Mouse (Mus musculus) neural tube, embryonic 13.5 days (tissue): Measurements from ENCODE around the gene Rhoj. TPM values are rescaled to one million over a fixed set of nuclear protein-coding genes. Genes with fewer than 3 reads are reported as not detected.
A peak's percentile ranks its signal among the peaks of the same experiment; 100 is the strongest.

Source experiments
- ATAC-seq: fragments of 200-750 bp; cut with Nextera tagmentation; 2 replicates; pipeline ENCODE4 v1.8.0; 2017; ENCODE audit warnings: low read depth, mild to moderate bottlenecking, moderate TSS enrichment, moderate library complexity
- H3K27ac ChIP-seq: fragments of 300-500 bp; sonication (generic); replicated peaks from 2 replicates; pipeline ENCODE4 v1.5.1; 2015; ENCODE audit warnings: moderate library complexity, mild to moderate bottlenecking, inconsistent platforms
- H3K27me3 ChIP-seq: fragments of 300-500 bp; sonication (generic); 2 replicates; pipeline ENCODE4 v1.6.1; 2015; ENCODE audit warnings: mild to moderate bottlenecking, inconsistent platforms
- H3K36me3 ChIP-seq: fragments of 300-500 bp; sonication (generic); 2 replicates; pipeline ENCODE4 v1.6.1; 2015; ENCODE audit warnings: mild to moderate bottlenecking, inconsistent platforms
- H3K4me1 ChIP-seq: fragments of 300-500 bp; sonication (generic); replicated peaks from 2 replicates; pipeline ENCODE4 v1.6.1; 2015; ENCODE audit warnings: inconsistent platforms
- H3K4me2 ChIP-seq: fragments of 300-500 bp; sonication (generic); 2 replicates; pipeline ENCODE4 v1.6.1; 2015; ENCODE audit warnings: inconsistent platforms, mild to moderate bottlenecking, moderate library complexity
- H3K4me3 ChIP-seq: fragments of 300-500 bp; sonication (generic); 2 replicates; pipeline ENCODE4 v1.5.1; 2015; ENCODE audit warnings: mild to moderate bottlenecking, inconsistent platforms
- H3K9ac ChIP-seq: fragments of 300-500 bp; sonication (generic); 2 replicates; pipeline ENCODE4 v1.6.1; 2015; ENCODE audit warnings: moderate library complexity, mild to moderate bottlenecking, inconsistent platforms
- H3K9me3 ChIP-seq: fragments of 300-500 bp; sonication (generic); 2 replicates; pipeline ENCODE4 v1.6.1; 2016; ENCODE audit warnings: inconsistent platforms
- WGBS: fragments of 180-500 bp; shearing (Covaris S2); methylation state at CpG from one replicate; pipeline ENCODE4 v1.1.7; 2015; 5-methylcytosine and 5-hydroxymethylcytosine counted together
- polyA plus RNA-seq: library from polyadenylated mRNA; unstranded; fragments of >200 nt; fragmentation: Nextera tagmentation; extraction: Ambion mirVana; gene quantifications from 2 replicates; pipeline ENCODE4 v1.2.1, GENCODE M21; 2015

The Rhoj gene
- polyA plus RNA-seq, 1 experiment from 2014 or later = 35.7 TPM

- Histone ChIP-seq H3K4me2 (no peak overlapping the region), H3K27me3 (no peaks in the 10 kb centered on the region), H3K27ac (no peak overlapping the region), H3K4me1 (peaks cover 3% of the 10 kb centered on the region; the same call in 1 of the 2 replicates), H3K9ac (no peak overlapping the region), H3K9me3 (no peaks in the 10 kb centered on the region), H3K36me3 (no peaks in the 10 kb centered on the region), H3K4me3 (no peak overlapping the region)
- 62% methylated on average over 7 of the region's 7 CpGs for WGBS
- no peak for ATAC-seq
Observed at GRCm38 (mm10) chr12:75351846-75352245, 43.7 kb downstream of the Rhoj start.

- no peaks in the 10 kb centered on the region for H3K27me3 ChIP-seq
- H3K4me3 ChIP-seq = no peak overlapping the region
- H3K9me3 ChIP-seq = no peaks in the 10 kb centered on the region
- H3K4me1 ChIP-seq = peaks cover 3% of the 10 kb centered on the region; the same call in 1 of the 2 replicates
- no peak overlapping the region for H3K4me2 ChIP-seq
- no peaks in the 10 kb centered on the region for H3K36me3 ChIP-seq
- H3K27ac ChIP-seq = no peak overlapping the region
- 49% methylated on average over 6 of the region's 6 CpGs for WGBS
- ATAC-seq = no peak
- no peak overlapping the region for H3K9ac ChIP-seq
Observed at GRCm38 (mm10) chr12:75352410-75352809, 44.3 kb downstream of the Rhoj start.

DNA sequence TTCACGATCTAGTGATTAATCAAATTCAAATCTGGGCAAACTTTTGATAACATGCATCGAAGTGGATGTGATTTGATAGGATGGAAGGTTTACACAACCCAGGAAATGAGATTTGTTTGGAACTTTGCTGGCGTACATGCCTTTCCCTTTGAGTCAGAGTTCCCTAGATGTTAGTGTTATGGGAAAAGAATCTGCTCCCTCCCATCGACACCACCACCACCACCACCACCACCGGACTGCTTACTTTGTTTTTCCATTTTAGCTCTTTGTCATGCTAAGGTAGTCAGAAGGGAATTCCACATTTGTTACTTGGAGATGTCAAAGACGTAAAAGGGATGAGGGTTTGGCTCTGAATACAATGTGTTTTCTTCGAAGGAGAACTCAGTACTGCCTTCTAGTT lies 46.2 kb downstream of the Rhoj start:
- Histone ChIP-seq H3K4me2 (no peak overlapping the region), H3K4me3 (no peak overlapping the region), H3K9me3 (no peaks in the 10 kb centered on the region), H3K27ac (no peak overlapping the region), H3K9ac (no peak overlapping the region), H3K36me3 (no peaks in the 10 kb centered on the region), H3K27me3 (no peaks in the 10 kb centered on the region), H3K4me1 (peaks cover 3% of the 10 kb centered on the region; the same call in 1 of the 2 replicates)
- WGBS = 77% methylated on average over 7 of the region's 7 CpGs
- ATAC-seq = no peak

- Histone ChIP-seq H3K27me3 (no peaks in the 10 kb centered on the region), H3K36me3 (no peaks in the 10 kb centered on the region), H3K9me3 (no peaks in the 10 kb centered on the region), H3K4me2 (no peak overlapping the region), H3K4me3 (no peak overlapping the region), H3K9ac (no peak overlapping the region), H3K27ac (no peak overlapping the region), H3K4me1 (no peaks in the 10 kb centered on the region; the same call in 1 of the 2 replicates)
- no peak for ATAC-seq
- 90% methylated on average over 4 of the region's 4 CpGs for WGBS
Observed at GRCm38 (mm10) chr12:75357781-75358180, 49.7 kb downstream of the Rhoj start.

DNA sequence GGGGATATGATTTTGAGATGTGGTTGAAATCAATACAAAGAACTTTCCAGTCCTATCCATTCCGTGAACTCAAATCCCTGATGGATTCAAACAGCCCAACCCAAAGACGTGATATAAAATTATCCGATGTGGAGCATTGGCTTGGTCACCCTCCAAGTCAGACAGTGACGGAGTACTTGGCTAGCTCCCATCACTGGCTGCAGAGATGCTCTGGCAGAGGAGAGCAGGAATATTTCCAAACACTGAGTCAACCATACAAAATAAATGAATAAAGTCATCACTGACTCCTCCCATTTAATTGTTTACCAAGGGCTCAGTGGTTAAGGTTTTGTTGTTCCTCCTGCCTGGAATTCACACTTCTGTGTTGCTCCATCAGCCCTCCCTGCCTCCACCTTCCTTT lies 50.6 kb downstream of the Rhoj start:
- ATAC-seq = no peak

DNA sequence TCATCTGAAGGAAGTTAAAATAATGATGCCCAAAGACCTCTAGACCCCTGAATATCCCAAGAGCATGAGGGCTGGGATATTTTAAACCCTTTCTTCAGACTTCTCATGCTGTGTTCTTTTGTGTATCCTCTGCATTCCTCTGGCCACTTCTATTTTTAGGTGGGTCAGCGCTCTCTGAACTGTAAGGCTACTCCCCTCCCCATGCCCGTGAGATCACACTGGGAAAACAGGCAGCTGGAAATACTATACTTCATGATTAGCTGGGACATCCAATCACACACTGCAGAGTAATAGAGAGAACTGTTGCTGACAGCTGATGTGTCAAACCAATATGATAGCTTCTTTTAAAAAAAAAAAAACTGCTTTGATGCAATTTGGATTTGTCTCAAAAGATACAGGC lies 51.4 kb downstream of the Rhoj start:
- Histone ChIP-seq H3K27ac (no peak overlapping the region), H3K27me3 (no peaks in the 10 kb centered on the region), H3K9me3 (no peaks in the 10 kb centered on the region), H3K4me1 (no peaks in the 10 kb centered on the region; the same call in 1 of the 2 replicates), H3K4me3 (no peak overlapping the region), H3K9ac (no peak overlapping the region), H3K36me3 (no peaks in the 10 kb centered on the region), H3K4me2 (no peak overlapping the region)
- no peak for ATAC-seq
- 64% methylated on average over 2 of the region's 2 CpGs for WGBS

More for the DNA sequence above, 50.6 kb downstream of the Rhoj start:
- Histone ChIP-seq H3K4me1 (no peaks in the 10 kb centered on the region; the same call in 1 of the 2 replicates), H3K36me3 (no peaks in the 10 kb centered on the region), H3K4me3 (no peak overlapping the region), H3K9me3 (no peaks in the 10 kb centered on the region), H3K4me2 (no peak overlapping the region), H3K9ac (no peak overlapping the region), H3K27me3 (no peaks in the 10 kb centered on the region), H3K27ac (no peak overlapping the region)
- 90% methylated on average over 4 of the region's 4 CpGs for WGBS

DNA sequence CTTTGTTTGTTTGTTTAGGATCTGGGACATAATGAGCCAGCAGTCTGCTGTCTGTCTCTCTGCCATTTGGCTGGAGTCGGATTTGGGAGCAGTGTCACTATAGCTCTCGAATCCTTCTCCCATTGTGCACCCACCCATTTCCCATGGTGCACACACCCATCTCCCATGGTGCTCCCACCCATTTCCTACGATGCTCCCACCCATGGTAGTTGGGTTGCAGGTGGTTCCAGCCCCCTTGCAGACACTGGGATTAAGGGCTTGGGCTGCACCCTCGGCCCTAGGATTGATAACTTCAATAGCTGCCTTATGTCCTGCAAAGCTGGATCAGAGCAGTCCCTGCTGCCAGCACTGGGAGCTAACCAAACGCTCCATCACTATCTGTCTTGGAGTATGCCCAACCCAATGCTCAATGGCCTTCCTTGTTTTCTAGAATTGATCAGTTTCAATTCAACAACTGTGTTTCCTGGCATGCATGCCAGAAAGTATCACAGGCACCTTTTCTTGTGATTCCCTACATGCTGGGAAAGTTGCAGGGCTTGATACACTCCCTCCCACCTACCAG lies 51.9 kb downstream of the Rhoj start:
- Histone ChIP-seq H3K27me3 (no peaks in the 10 kb centered on the region), H3K27ac (no peak overlapping the region), H3K4me1 (no peaks in the 10 kb centered on the region), H3K9me3 (no peaks in the 10 kb centered on the region), H3K4me3 (no peak overlapping the region), H3K4me2 (no peak overlapping the region), H3K36me3 (no peaks in the 10 kb centered on the region), H3K9ac (no peak overlapping the region)
- WGBS = 76% methylated on average over 5 of the region's 5 CpGs
- ATAC-seq = no peak

DNA sequence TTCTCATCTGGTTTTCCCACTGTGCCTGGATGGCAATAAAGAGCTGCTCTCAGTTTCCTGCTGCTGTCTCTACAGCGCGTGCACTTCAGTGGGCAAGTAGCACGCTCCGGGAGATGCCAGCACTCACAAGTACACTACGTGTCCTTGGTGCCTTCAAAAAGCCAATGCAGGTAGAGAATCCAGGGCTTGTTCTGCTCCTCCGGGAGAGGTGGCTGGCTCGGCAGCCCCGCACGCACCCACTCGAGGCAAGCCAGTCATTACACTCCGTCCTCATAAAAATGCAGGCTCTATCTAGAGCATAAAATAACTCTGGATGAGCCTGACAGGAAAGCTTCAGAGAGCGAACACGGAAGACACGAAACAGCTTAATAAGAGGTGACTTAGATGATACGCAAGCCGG lies 54.3 kb downstream of the Rhoj start:
- Histone ChIP-seq H3K36me3 (no peaks in the 10 kb centered on the region), H3K9ac (no peak overlapping the region), H3K27ac (peak overlapping the region; percentile 59; the same call in 1 of the 2 replicates), H3K4me1 (no peaks in the 10 kb centered on the region), H3K4me2 (no peak overlapping the region), H3K4me3 (no peak overlapping the region), H3K9me3 (no peaks in the 10 kb centered on the region), H3K27me3 (no peaks in the 10 kb centered on the region)
- 76% methylated on average over 16 of the region's 16 CpGs for WGBS
- ATAC-seq = no peak

DNA sequence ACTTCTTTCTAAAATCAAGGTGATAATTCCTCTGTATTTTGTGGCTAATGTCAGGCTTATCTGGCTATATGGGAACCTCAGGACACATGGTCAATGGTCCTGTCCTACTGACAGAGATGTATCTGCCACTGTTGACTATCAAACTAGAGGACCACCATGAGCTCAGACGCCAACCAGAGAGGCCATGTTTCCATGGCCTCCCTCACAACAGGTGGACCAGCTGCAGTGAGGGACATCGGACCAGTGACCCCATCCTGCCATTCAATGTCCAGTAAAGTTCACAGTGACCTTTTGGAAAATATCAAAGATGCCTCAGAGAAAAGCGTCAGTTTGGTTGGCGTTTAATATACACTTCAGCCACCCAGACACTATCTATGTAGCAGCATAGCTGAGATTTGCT lies 56.3 kb downstream of the Rhoj start:
- H3K4me2 ChIP-seq = no peak overlapping the region
- H3K4me3 ChIP-seq = no peak overlapping the region
- no peak overlapping the region for H3K9ac ChIP-seq
- whole genome bisulfite sequencing = 97% methylated on average over 4 of the region's 4 CpGs
- H3K9me3 ChIP-seq = no peaks in the 10 kb centered on the region
- H3K4me1 ChIP-seq = no peaks in the 10 kb centered on the region
- H3K27me3 ChIP-seq = no peaks in the 10 kb centered on the region
- ATAC-seq = no peak
- H3K27ac ChIP-seq = no peak overlapping the region
- no peaks in the 10 kb centered on the region for H3K36me3 ChIP-seq

DNA sequence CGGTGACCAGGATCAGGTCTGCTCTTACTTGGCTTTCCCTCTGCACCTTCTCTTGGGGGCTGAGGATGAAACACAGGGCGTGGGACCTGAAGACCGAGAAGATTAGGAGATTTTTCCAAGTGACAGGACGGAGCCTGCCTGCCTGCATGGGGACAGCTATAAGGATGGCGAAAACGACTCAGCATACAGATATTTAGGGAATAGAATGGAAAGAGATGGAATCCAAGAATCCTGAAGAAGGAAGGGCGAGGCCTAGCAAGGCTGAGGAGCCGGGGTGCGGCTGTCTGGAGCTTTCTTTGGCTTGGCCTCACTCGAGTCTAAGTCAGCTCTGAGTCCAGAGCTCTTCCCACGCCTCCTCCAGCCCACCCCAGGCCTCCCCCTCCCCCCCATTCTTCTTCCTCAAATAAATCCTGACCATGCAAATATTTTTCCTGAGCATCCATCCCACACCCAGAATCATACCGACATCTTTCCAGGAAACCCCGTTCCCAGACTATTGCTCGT lies 57.6 kb downstream of the Rhoj start:
- Histone ChIP-seq H3K27ac (no peak overlapping the region), H3K27me3 (no peaks in the 10 kb centered on the region), H3K9ac (no peak overlapping the region), H3K4me2 (no peak overlapping the region), H3K4me1 (no peaks in the 10 kb centered on the region), H3K4me3 (no peak overlapping the region), H3K36me3 (no peaks in the 10 kb centered on the region), H3K9me3 (no peaks in the 10 kb centered on the region)
- 88% methylated on average over 14 of the region's 14 CpGs for WGBS
- ATAC-seq = no peak

DNA sequence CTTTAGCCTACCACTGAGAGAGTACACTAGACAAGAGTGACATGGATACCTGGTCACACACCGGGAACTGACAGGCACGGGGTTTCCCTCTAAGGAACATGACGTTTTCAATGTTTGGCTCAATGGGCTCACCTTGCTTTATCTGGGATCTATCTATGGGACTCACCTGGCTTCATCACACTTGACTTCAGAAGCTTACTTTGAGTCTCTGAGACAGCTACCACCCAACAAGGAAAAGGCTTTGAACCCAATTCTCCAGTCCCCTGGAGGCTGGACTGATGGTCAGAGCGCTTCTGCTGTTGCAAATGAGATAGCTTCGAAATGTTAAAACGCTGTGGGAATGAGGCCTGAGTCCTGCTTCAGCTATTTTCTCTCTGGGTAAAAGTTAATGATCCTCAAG lies 59.2 kb downstream of the Rhoj start:
- no peaks in the 10 kb centered on the region for H3K36me3 ChIP-seq
- WGBS = 92% methylated on average over 6 of the region's 6 CpGs
- H3K4me2 ChIP-seq = no peak overlapping the region

DNA sequence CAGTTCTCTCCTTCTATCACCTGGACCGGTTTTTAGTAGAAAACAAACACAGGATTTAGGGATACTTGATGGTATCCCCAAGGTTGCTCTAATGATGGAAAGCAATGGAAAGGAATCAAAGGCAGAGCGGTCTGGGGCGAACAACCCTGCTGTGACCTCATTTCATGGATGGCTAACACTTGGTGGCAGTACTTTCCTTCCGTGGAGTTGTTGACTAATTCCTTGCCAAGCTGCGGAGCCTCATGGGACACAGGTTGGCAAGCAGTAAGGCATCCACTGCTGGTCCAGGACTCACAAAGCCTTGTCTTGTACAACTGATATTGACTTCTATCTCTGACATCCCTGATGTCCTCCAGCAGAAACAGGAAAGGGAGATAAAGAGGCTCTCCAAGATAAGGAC lies 60.4 kb downstream of the Rhoj start:
- Histone ChIP-seq H3K9ac (no peak overlapping the region), H3K4me3 (no peak overlapping the region), H3K27ac (no peak overlapping the region), H3K4me2 (no peak overlapping the region), H3K36me3 (no peaks in the 10 kb centered on the region), H3K4me1 (no peaks in the 10 kb centered on the region), H3K27me3 (no peaks in the 10 kb centered on the region), H3K9me3 (no peaks in the 10 kb centered on the region)
- WGBS = 86% methylated on average over 5 of the region's 5 CpGs
- ATAC-seq = no peak

More for the DNA sequence above, 59.2 kb downstream of the Rhoj start:
- ATAC-seq = no peak
- no peak overlapping the region for H3K27ac ChIP-seq
- H3K9me3 ChIP-seq = no peaks in the 10 kb centered on the region
- no peaks in the 10 kb centered on the region for H3K4me1 ChIP-seq
- H3K4me3 ChIP-seq = no peak overlapping the region
- H3K9ac ChIP-seq = no peak overlapping the region
- no peaks in the 10 kb centered on the region for H3K27me3 ChIP-seq

DNA sequence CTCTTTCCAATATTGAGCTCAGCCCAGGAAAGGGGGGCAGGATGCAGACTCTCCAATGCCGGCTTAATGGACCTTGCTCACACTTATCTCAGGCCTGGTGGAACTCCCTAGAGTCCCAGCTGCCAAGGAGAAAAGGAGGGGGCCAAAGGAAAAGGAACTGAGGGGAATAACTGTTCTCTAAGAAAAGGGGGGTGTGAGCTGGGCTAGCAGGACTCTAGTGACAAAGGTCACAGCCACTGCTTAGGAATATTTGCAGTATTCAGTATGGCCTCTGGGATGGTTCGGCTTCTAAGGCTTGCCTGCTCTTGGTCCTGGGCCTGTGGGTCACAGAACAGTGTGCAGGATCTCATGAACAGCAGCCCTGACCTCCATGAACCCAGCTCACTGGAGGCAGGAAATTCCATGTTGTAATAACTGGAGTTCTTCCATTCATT lies 61.3 kb downstream of the Rhoj start:
- H3K27ac ChIP-seq = no peak overlapping the region
- no peaks in the 10 kb centered on the region for H3K27me3 ChIP-seq
- no peaks in the 10 kb centered on the region for H3K36me3 ChIP-seq
- WGBS = 69% methylated on average over 2 of the region's 2 CpGs
- no peaks in the 10 kb centered on the region for H3K4me1 ChIP-seq
- ATAC-seq = no peak
- no peaks in the 10 kb centered on the region for H3K9me3 ChIP-seq
- H3K4me3 ChIP-seq = no peak overlapping the region
- no peak overlapping the region for H3K9ac ChIP-seq
- H3K4me2 ChIP-seq = no peak overlapping the region
